Mouse (Mus musculus): ENCODE results near the gene Glra1.

DNA sequence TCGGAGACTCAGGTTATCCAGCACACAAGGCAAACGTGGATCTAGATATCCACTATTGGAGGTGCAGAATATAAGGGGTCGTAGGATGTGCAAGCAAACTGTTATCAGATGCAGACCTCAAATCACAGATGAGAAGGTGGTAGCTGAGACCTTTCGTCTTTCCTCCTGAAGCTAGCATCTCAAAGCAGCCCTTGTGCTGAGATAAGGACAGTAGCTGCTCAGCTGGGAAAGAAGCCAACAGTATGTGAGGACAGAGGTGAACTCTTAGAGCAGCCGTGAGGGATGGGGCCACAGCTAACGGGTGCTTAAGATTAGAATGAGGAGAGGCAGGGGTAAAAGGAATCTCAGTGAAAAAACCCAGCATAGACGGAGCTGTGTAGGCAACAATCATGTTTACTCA is 65.9 kb downstream of the Glra1 start:
- TF ChIP-seq TAL1 (conservative IDR thresholded peaks at IDR 0.05; ENCODE audit: low read depth, low read length), result no peak
- no peak for TF ChIP-seq CTCF (IDR thresholded peaks at IDR 0.05; ENCODE audit: low read depth, low read length)
- no peak for TF ChIP-seq GATA2 (IDR thresholded peaks at IDR 0.05; ENCODE audit: borderline replicate concordance, low read depth, low read length)
- no peak for TF ChIP-seq GATA1 (IDR thresholded peaks at IDR 0.05; ENCODE audit: borderline replicate concordance, low read length)
- no peak for TF ChIP-seq POLR2AphosphoS5 (IDR thresholded peaks at IDR 0.05; ENCODE audit: insufficient replicate concordance, low read depth, low read length)
